Mouse (Mus musculus): Measurements from ENCODE around the gene Slc30a1. TPM values are rescaled to one million over a fixed set of nuclear protein-coding genes. Genes with fewer than 3 reads are reported as not detected.
A peak's percentile ranks its signal among the peaks of the same experiment; 100 is the strongest.

Gene Slc30a1
- polyA plus RNA-seq, 1 experiment: 19.9 TPM

- no peak overlapping the region for H3K4me3 ChIP-seq (ENCODE audit: insufficient read depth, low read depth, low read length)
- H3K4me1 ChIP-seq (ENCODE audit: control insufficient read depth, insufficient read depth, low read length): peaks cover 15% of the 10 kb centered on the region; the same call in 1 of the 2 replicates
- H3K27ac ChIP-seq (ENCODE audit: insufficient read depth, low read depth, low read length): no peak overlapping the region
- DNase-seq: no peak
- 42% methylated on average over 4 of the region's 4 CpGs for WGBS
- no peak for TF ChIP-seq CTCF (conservative IDR thresholded peaks at IDR 0.05; ENCODE audit: insufficient read depth, insufficient read length, low read depth, low read length)
- no peak for TF ChIP-seq POLR2A (IDR thresholded peaks at IDR 0.05; ENCODE audit: low read depth, low read length)
- H3K36me3 ChIP-seq (ENCODE audit: control insufficient read depth, insufficient read depth, low read length): no peaks in the 10 kb centered on the region
- H3K27me3 ChIP-seq (replicated peaks; ENCODE audit: control insufficient read depth, insufficient read depth, low read length): no peaks in the 10 kb centered on the region
Measured at GRCm38 (mm10) chr1:191932986-191933632, 26.5 kb downstream of the Slc30a1 start.

GRCm38 (mm10) chr1:191943638-191944037 lies 37.1 kb downstream of the Slc30a1 start:
- DNase-seq: no peak
- TF ChIP-seq CTCF (conservative IDR thresholded peaks at IDR 0.05; ENCODE audit: insufficient read depth, insufficient read length, low read depth, low read length): no peak
- no peak for TF ChIP-seq POLR2A (IDR thresholded peaks at IDR 0.05; ENCODE audit: low read depth, low read length)
- no peaks in the 10 kb centered on the region for H3K36me3 ChIP-seq (ENCODE audit: control insufficient read depth, insufficient read depth, low read length)
- 74% methylated on average over 6 of the region's 6 CpGs for WGBS
- H3K27ac ChIP-seq (ENCODE audit: insufficient read depth, low read depth, low read length): no peak overlapping the region
- no peaks in the 10 kb centered on the region for H3K27me3 ChIP-seq (replicated peaks; ENCODE audit: control insufficient read depth, insufficient read depth, low read length)
- no peak overlapping the region for H3K4me3 ChIP-seq (ENCODE audit: insufficient read depth, low read depth, low read length)
- peaks cover 8% of the 10 kb centered on the region; the same call in 1 of the 2 replicates for H3K4me1 ChIP-seq (ENCODE audit: control insufficient read depth, insufficient read depth, low read length)

- H3K4me3 ChIP-seq (ENCODE audit: insufficient read depth, low read depth, low read length): no peak overlapping the region
- 82% methylated on average over 8 of the region's 8 CpGs for WGBS
- peaks cover 8% of the 10 kb centered on the region; the same call in 1 of the 2 replicates for H3K4me1 ChIP-seq (ENCODE audit: control insufficient read depth, insufficient read depth, low read length)
- no peaks in the 10 kb centered on the region for H3K36me3 ChIP-seq (ENCODE audit: control insufficient read depth, insufficient read depth, low read length)
- no peak for TF ChIP-seq POLR2A (IDR thresholded peaks at IDR 0.05; ENCODE audit: low read depth, low read length)
- TF ChIP-seq CTCF (conservative IDR thresholded peaks at IDR 0.05; ENCODE audit: insufficient read depth, insufficient read length, low read depth, low read length): no peak
- DNase-seq: peak; percentile 51
- no peak overlapping the region for H3K27ac ChIP-seq (ENCODE audit: insufficient read depth, low read depth, low read length)
- H3K27me3 ChIP-seq (replicated peaks; ENCODE audit: control insufficient read depth, insufficient read depth, low read length): no peaks in the 10 kb centered on the region
Measured at GRCm38 (mm10) chr1:191945341-191945740, 38.8 kb downstream of the Slc30a1 start.

- no peak overlapping the region for H3K4me3 ChIP-seq (ENCODE audit: insufficient read depth, low read depth, low read length)
- no peak for DNase-seq
- 90% methylated on average over 5 of the region's 5 CpGs for WGBS
- TF ChIP-seq CTCF (conservative IDR thresholded peaks at IDR 0.05; ENCODE audit: insufficient read depth, insufficient read length, low read depth, low read length): no peak
- TF ChIP-seq POLR2A (IDR thresholded peaks at IDR 0.05; ENCODE audit: low read depth, low read length): no peak
- H3K27ac ChIP-seq (ENCODE audit: insufficient read depth, low read depth, low read length): no peak overlapping the region
- H3K27me3 ChIP-seq (replicated peaks; ENCODE audit: control insufficient read depth, insufficient read depth, low read length): no peaks in the 10 kb centered on the region
- no peaks in the 10 kb centered on the region for H3K36me3 ChIP-seq (ENCODE audit: control insufficient read depth, insufficient read depth, low read length)
- H3K4me1 ChIP-seq (ENCODE audit: control insufficient read depth, insufficient read depth, low read length): peaks cover 8% of the 10 kb centered on the region; the same call in 1 of the 2 replicates
Measured at GRCm38 (mm10) chr1:191945756-191946155, 39.2 kb downstream of the Slc30a1 start.

- DNase-seq: no peak
- Histone ChIP-seq H3K36me3 (ENCODE audit: control insufficient read depth, insufficient read depth, low read length) (no peaks in the 10 kb centered on the region), H3K4me1 (ENCODE audit: control insufficient read depth, insufficient read depth, low read length) (peaks cover 8% of the 10 kb centered on the region; the same call in 1 of the 2 replicates), H3K27ac (ENCODE audit: insufficient read depth, low read depth, low read length) (no peak overlapping the region), H3K4me3 (ENCODE audit: insufficient read depth, low read depth, low read length) (no peak overlapping the region), H3K27me3 (replicated peaks; ENCODE audit: control insufficient read depth, insufficient read depth, low read length) (no peaks in the 10 kb centered on the region)
- WGBS: 71% methylated on average over 7 of the region's 7 CpGs
- no peak for TF ChIP-seq POLR2A (IDR thresholded peaks at IDR 0.05; ENCODE audit: low read depth, low read length)
- TF ChIP-seq CTCF (conservative IDR thresholded peaks at IDR 0.05; ENCODE audit: insufficient read depth, insufficient read length, low read depth, low read length): no peak
Measured at GRCm38 (mm10) chr1:191946261-191946660, 39.7 kb downstream of the Slc30a1 start.

- no peak overlapping the region for H3K4me3 ChIP-seq (ENCODE audit: insufficient read depth, low read depth, low read length)
- H3K27ac ChIP-seq (ENCODE audit: insufficient read depth, low read depth, low read length): no peak overlapping the region
- H3K27me3 ChIP-seq (replicated peaks; ENCODE audit: control insufficient read depth, insufficient read depth, low read length): no peaks in the 10 kb centered on the region
- TF ChIP-seq POLR2A (IDR thresholded peaks at IDR 0.05; ENCODE audit: low read depth, low read length): no peak
- no peak for TF ChIP-seq CTCF (conservative IDR thresholded peaks at IDR 0.05; ENCODE audit: insufficient read depth, insufficient read length, low read depth, low read length)
- peak; percentile 27 for DNase-seq
- no peaks in the 10 kb centered on the region for H3K36me3 ChIP-seq (ENCODE audit: control insufficient read depth, insufficient read depth, low read length)
- peaks cover 8% of the 10 kb centered on the region; the same call in 1 of the 2 replicates for H3K4me1 ChIP-seq (ENCODE audit: control insufficient read depth, insufficient read depth, low read length)
- 71% methylated on average over 2 of the region's 2 CpGs for WGBS
Measured at GRCm38 (mm10) chr1:191946835-191947234, 40.3 kb downstream of the Slc30a1 start.

GRCm38 (mm10) chr1:191947796-191948195 lies 41.2 kb downstream of the Slc30a1 start:
- WGBS: 59% methylated on average over 8 of the region's 8 CpGs
- Histone ChIP-seq H3K27ac (ENCODE audit: insufficient read depth, low read depth, low read length) (no peak overlapping the region), H3K4me1 (ENCODE audit: control insufficient read depth, insufficient read depth, low read length) (peaks cover 8% of the 10 kb centered on the region; the same call in 1 of the 2 replicates), H3K4me3 (ENCODE audit: insufficient read depth, low read depth, low read length) (no peak overlapping the region), H3K36me3 (ENCODE audit: control insufficient read depth, insufficient read depth, low read length) (no peaks in the 10 kb centered on the region), H3K27me3 (replicated peaks; ENCODE audit: control insufficient read depth, insufficient read depth, low read length) (no peaks in the 10 kb centered on the region)
- TF ChIP-seq CTCF (conservative IDR thresholded peaks at IDR 0.05; ENCODE audit: insufficient read depth, insufficient read length, low read depth, low read length): no peak
- no peak for TF ChIP-seq POLR2A (IDR thresholded peaks at IDR 0.05; ENCODE audit: low read depth, low read length)
- DNase-seq: no peak
